Mouse (Mus musculus) G1E (cell line): ENCODE measurements around the gene Dlx6.

Source experiments
- CTCF ChIP-seq: IDR thresholded peaks from 2 replicates; pipeline ENCODE4 v1.5.1; 2012; ENCODE audit warnings: low read depth, low read length, inconsistent platforms, mixed read lengths
- GATA1 ChIP-seq: IDR thresholded peaks from 2 replicates; pipeline ENCODE4 v1.6.1; 2012; ENCODE audit warnings: borderline replicate concordance, low read length, inconsistent platforms, mixed read lengths

- TF ChIP-seq CTCF (no peak), GATA1 (no peak)
These were observed 52.4 kb downstream of the Dlx6 start for GRCm38 (mm10) chr6:6915526-6915915.
